Mouse (Mus musculus) left cerebral cortex, postnatal 25 days (tissue): Measurements from ENCODE around the gene Cnpy3. TPM values are rescaled to one million over a fixed set of nuclear protein-coding genes. Genes with fewer than 3 reads are reported as not detected.

Experiments
- DNase-seq, 2 experiments: peaks; one replicate each; pipeline ENCODE4 v3.0.0; 2022; ENCODE audit warnings: low spot score in 2 of 2, mixed read lengths in 1 of 2
- intact Hi-C: fragments of 180-260 bp; cut with DNase I; formaldehyde crosslinking; loops from one replicate; pipeline ENCODE4 v1.15.1; 2025
- total RNA-seq, 2 experiments: library from RNA; stranded (reverse); gene quantifications; 2 replicates each; pipeline ENCODE4 v1.2.3; 2021

Gene Cnpy3
- total RNA-seq, 2 experiments from 2014 or later: 65.5 to 66.0 TPM

DNA sequence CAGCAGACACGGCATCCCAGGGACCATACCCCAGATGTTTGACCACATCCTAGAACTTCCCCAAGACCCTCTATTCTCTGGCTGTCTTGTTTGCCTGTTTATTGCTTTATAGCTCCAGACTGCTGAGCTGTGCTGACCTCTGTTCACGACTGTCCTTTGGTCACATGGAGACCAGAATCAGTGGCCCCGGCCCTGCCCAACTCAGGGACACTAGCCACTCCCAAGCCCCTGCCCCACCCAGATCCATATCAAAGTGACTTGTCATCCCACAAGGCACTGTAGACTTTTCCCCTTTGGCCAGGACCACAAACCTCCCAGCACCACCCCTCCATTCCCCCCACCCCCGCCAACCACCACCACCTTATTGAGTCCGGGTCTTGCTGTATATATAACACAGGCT, 52.8 kb downstream of the Cnpy3 start:
- no peak for DNase-seq
- intact Hi-C loops: no loop called here

DNA sequence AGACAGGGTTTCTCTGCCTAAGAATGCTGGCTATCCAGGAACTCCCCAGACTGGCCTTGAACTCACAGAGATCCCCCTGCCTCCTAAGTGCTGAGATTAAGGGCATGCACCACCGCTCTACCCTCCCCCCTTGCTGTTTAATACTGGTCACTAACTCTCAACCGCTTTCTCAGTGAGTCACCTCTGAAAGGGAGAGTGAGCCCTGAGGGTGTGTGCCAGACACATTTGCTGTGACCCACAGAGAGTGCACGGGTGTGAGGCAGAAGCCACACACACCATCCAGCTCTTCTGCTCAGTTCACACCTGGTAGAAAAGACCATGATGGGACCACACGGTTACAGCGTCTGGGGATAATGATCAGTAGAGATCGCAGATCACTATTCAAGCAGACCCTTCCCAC, 53.5 kb downstream of the Cnpy3 start:
- DNase-seq: no peak
- intact Hi-C loops: no loop called here

DNA sequence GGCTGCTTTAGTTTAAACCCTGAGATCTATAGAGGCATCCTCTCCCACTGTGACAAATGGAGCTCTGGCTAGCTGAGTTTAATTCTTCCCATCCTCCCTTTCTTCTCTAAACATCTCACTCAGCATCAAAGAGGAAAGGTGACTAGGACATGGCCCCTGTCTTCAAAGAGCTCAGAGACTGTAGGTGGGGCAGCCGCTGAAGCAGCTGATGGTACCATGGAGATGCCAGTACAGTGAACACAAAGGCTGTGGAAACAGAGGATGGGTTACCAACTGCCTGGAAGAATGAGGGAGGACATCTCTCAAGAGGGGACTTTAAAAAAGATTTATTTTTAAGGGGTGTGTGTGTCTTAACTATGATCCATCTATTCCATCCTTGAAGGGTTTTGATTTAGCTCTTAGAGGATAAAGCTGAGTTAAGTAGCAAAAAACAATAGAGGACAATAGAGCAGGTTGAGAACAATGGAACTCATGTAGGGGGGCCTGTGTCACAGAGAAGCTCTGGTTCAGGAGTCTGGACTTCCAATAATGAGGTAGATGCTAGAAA, 57.4 kb downstream of the Cnpy3 start:
- no peak for DNase-seq
- intact Hi-C loops: no loop called here

DNA sequence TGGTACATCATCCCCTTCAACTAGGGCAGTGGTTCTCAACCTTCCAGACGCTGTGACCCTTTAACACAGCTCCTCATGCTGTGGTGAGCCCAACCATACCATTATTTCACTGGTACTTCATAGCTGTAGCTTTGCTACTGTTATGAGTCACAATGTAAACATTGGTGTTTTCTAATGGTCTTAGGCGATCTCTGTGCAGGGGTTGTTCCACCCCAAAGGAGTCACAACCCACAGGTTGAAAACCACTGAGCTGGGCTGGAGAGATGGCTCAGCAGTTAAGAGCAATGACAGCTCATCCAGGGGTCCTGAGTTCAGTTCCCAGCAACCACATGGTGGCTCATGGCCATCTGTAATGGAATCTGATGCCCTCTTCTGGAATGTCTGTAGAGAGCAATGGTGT, 60.6 kb downstream of the Cnpy3 start:
- intact Hi-C loops: no loop called here
- DNase-seq: no peak

DNA sequence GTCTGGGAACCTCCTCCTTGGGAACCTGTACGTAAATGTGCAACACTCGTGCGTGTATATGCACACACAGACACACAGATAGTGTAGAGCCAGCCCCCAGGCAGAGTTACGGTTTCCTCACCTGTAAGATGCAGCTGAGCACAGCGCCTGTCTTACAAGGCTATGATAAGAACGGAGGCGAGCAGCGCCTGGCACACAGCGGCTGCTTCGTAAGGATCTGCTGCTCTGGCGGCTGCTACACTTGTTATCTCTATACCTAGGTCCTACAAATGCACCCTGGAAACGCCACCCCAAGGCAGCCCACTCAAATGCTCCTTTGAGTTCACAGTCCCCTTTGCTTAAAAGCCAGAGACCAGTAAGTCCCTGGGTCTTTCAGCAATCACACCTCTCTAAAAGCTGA, 61.3 kb downstream of the Cnpy3 start:
- no peak for DNase-seq
- intact Hi-C loops: no loop called here

DNA sequence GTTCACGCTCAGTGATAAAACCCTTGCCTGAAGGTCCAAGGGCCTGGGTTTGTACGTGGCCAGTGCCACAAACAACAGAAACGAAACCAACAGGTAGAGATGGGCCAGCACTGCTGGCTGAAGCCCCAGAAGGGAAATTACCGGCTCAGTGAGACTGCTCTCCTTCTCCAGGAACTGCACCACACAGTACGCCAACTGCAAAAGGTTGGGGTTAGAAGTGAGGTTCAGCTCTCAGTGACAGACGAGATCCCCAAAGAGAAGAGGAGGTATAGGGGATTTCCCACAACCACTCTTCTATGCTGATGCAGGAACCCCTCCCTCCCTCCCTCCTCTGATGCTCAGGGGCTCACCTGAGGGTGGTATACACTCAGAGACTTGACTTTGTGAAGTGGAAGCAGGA, 66.1 kb downstream of the Cnpy3 start:
- DNase-seq: no peak
- intact Hi-C loops: no loop called here

Other genes with a start within 250 kb of the Cnpy3 start
- gene Cul9, start 205.8 kb downstream of the Cnpy3 start, total RNA-seq: 10 to 100 TPM; 55.8 to 59.3 TPM
- 10 to 100 TPM; 58.8 to 63.8 TPM for gene Srf, start 196.0 kb downstream of the Cnpy3 start, total RNA-seq
- 10 to 100 TPM in 1 of 2 experiments, 1 to 10 TPM in 1; 9.5 to 10.5 TPM for gene Ptk7, start 122.7 kb downstream of the Cnpy3 start, total RNA-seq
- 10 to 100 TPM; 17.8 to 20.4 TPM for gene Klc4, start 106.2 kb downstream of the Cnpy3 start, total RNA-seq
- gene Mrpl2, start 106.0 kb downstream of the Cnpy3 start, total RNA-seq: 10 to 100 TPM; 51.0 to 51.5 TPM
- gene Cul7, start 101.9 kb downstream of the Cnpy3 start, total RNA-seq: 10 to 100 TPM; 25.6 to 27.1 TPM
- 10 to 100 TPM; 17.1 to 18.2 TPM for gene Rrp36, start 77.9 kb downstream of the Cnpy3 start, total RNA-seq
- gene Mea1, start 73.4 kb downstream of the Cnpy3 start, total RNA-seq: 100 to 1,000 TPM; 117 to 123 TPM
- gene Klhdc3, start 71.3 kb downstream of the Cnpy3 start, total RNA-seq: 100 to 1,000 TPM; 211 to 226 TPM
- gene Ppp2r5d, start 47.1 kb downstream of the Cnpy3 start, total RNA-seq: 10 to 100 TPM; 81.2 to 91.0 TPM
- gene Pex6, start 40.8 kb downstream of the Cnpy3 start, total RNA-seq: 10 to 100 TPM; 48.1 to 49.1 TPM
- gene Gnmt, start 23.0 kb downstream of the Cnpy3 start, total RNA-seq: under 1 TPM; 0.48 to 0.57 TPM
- gene Ptcra, start 11.5 kb upstream of the Cnpy3 start, total RNA-seq: not detected
- gene 2310039H08Rik, start 20.4 kb upstream of the Cnpy3 start, total RNA-seq: 10 to 100 TPM in 1 of 2 experiments, 1 to 10 TPM in 1; 5.7 to 10.8 TPM
- 10 to 100 TPM; 45.7 to 51.9 TPM for gene Rpl7l1, start 30.5 kb upstream of the Cnpy3 start, total RNA-seq
- gene Bicral, start 106.3 kb upstream of the Cnpy3 start, total RNA-seq: 10 to 100 TPM; 41.6 to 49.7 TPM
- gene Tbcc, start 138.5 kb upstream of the Cnpy3 start, total RNA-seq: 10 to 100 TPM; 32.4 to 36.7 TPM
- not detected for gene Prph2, start 158.2 kb upstream of the Cnpy3 start, total RNA-seq